Mouse (Mus musculus) kidney, adult 18-20 months (tissue): Measurements from ENCODE around the gene Atp6v0d1.
"Not testable (repeated sequence)": the region's sequence is repeated elsewhere in the genome, so short reads cannot be mapped to it uniquely, and the experiment has no call there.

Experiments
- DNase-seq: peaks from one replicate; pipeline ENCODE4 v3.0.0; 2021

The Atp6v0d1 gene

GRCm38 (mm10) chr8:105565952-105566702, at the start of gene Atp6v0d1:
TSS of gene Atp6v0d1 (minus strand) at chr8:105566047.
- peak; percentile 99 for DNase-seq

GRCm38 (mm10) chr8:105613830-105614511, 48.1 kb upstream of the Atp6v0d1 start:
- DNase-seq = peak; percentile 77

- DNase-seq = peak; percentile 65
These were observed 47.2 kb upstream of the Atp6v0d1 start for GRCm38 (mm10) chr8:105613037-105613436.

GRCm38 (mm10) chr8:105611836-105612235, 46.0 kb upstream of the Atp6v0d1 start:
- DNase-seq = no peak

- no peak for DNase-seq
These were observed 43.9 kb upstream of the Atp6v0d1 start for GRCm38 (mm10) chr8:105609771-105610170.

GRCm38 (mm10) chr8:105609355-105609754, 43.5 kb upstream of the Atp6v0d1 start:
- no peak for DNase-seq

GRCm38 (mm10) chr8:105607684-105608083, 41.8 kb upstream of the Atp6v0d1 start:
- DNase-seq = peak; percentile 39

GRCm38 (mm10) chr8:105607062-105607461, 41.2 kb upstream of the Atp6v0d1 start:
- DNase-seq = no peak

GRCm38 (mm10) chr8:105606189-105607023, 40.6 kb upstream of the Atp6v0d1 start:
- DNase-seq = peak; percentile 87

- peak; percentile 65 for DNase-seq
These were observed 39.8 kb upstream of the Atp6v0d1 start for GRCm38 (mm10) chr8:105605491-105606188.

GRCm38 (mm10) chr8:105604804-105605381, 39.0 kb upstream of the Atp6v0d1 start, which contains the start of gene Ripor1:
TSS of gene Ripor1 (plus strand) at chr8:105605255.
- peak; percentile 84 for DNase-seq

- not testable (repeated sequence) for DNase-seq
These were observed 36.7 kb upstream of the Atp6v0d1 start for GRCm38 (mm10) chr8:105602540-105602939.

GRCm38 (mm10) chr8:105601301-105601700, 35.5 kb upstream of the Atp6v0d1 start:
- no peak for DNase-seq

- no peak for DNase-seq
These were observed 32.9 kb upstream of the Atp6v0d1 start for GRCm38 (mm10) chr8:105598777-105599176.

GRCm38 (mm10) chr8:105596362-105597034, 30.7 kb upstream of the Atp6v0d1 start:
- peak; percentile 93 for DNase-seq

GRCm38 (mm10) chr8:105594451-105595242, 28.8 kb upstream of the Atp6v0d1 start:
- DNase-seq = peak; percentile 75

- DNase-seq = peak; percentile 58
These were observed 28.0 kb upstream of the Atp6v0d1 start for GRCm38 (mm10) chr8:105593859-105594258.

- DNase-seq = no peak
These were observed 26.6 kb upstream of the Atp6v0d1 start for GRCm38 (mm10) chr8:105592431-105592830.

GRCm38 (mm10) chr8:105579719-105580118, 13.9 kb upstream of the Atp6v0d1 start:
- DNase-seq = no peak

GRCm38 (mm10) chr8:105575538-105575937, 9.7 kb upstream of the Atp6v0d1 start:
- no peak for DNase-seq

- DNase-seq = no peak
These were observed 8.9 kb upstream of the Atp6v0d1 start for GRCm38 (mm10) chr8:105574741-105575140.
